Mouse (Mus musculus) frontal cortex, postnatal 14 days (tissue): ENCODE results near the gene Wasf1.

Source experiments
- DNase-seq, 2 experiments: peaks; one replicate each; pipeline ENCODE4 v3.0.0; 2022; ENCODE audit warnings: low spot score in 2 of 2

Gene Wasf1

GRCm38 (mm10) chr10:40882831-40883643 lies at the start of gene Wasf1, which contains the start of gene Cdc40:
TSS of gene Wasf1 (plus strand) at chr10:40883475.
TSS of gene Cdc40 (minus strand) at chr10:40883311.
- peak; percentile 97 to 98 for DNase-seq

GRCm38 (mm10) chr10:40840086-40840485 lies 43.2 kb upstream of the Wasf1 start:
- no peak for DNase-seq

- no peak for DNase-seq
Observed at GRCm38 (mm10) chr10:40843841-40844240, 39.4 kb upstream of the Wasf1 start.

DNA sequence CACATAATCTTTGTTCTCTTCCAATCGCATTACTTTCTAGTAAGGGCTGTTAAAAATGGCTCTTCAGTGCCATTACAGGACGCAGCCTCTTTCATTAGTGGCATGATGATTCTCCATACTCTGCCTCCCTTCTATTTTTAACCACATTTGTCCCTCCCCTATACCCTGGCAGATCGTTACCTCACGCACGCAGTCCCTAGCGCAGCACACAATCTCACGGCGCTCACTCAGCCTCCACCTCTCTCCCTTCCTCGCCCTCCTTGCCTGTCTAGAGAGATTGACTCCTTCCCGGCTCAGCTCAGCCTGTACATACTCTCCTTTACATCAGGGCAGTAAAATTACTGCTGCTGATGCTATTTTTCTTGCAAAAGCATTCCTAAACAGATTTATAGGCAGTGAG lies 38.7 kb upstream of the Wasf1 start:
- no peak for DNase-seq

DNA sequence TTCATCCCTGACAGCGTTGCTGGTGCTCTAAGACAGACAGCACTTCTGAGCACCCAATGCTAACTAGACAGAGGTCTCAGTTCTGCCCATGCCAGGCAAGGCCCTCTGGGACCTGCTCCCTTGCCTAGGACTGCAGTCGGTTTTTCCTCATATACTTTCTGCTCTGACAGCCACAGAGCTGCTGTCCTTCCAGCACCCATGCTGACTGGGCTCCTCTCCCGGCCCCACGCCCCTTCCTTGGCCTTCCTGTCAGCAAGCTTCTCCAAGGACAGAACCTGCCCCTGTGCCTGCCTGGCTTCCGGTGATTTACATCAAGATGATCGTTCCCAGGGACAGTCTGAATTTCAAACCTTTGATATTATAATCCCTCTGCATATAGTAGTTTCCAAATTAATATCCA lies 37.6 kb upstream of the Wasf1 start:
- DNase-seq, result no peak

DNA sequence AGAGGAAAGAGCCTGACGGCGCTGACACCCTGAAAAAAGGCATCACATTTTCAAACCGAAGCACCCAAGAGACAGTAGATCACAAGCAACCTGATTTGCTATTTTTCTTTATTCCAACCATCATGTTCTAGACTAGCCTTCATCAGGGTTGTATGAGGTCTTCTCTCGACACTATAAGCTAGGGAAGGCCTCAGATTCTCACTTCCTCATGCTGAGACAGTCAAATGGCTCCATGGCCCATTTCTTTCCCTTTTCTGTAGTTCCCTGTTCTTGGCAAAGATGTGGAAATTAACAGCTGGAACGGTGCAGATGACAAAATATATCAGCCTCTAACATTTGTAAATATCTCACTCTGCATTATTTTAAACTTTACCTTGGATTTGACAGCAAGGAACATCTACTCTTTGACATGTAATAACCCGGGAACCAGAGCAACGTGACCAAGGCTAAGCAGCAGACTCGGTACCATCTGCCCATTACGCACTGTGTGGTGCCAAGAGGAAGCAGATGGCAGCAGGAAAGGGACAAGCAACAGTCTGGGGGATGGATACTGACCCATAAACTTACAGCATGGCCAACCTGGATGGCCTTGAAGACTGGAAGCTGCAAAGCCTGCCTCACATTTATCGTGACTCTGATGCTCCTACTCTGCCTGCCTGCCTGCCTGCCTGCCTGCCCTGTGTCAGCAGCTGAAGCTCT lies 36.0 kb upstream of the Wasf1 start:
- DNase-seq, result no peak

GRCm38 (mm10) chr10:40850644-40851043 lies 32.6 kb upstream of the Wasf1 start:
- DNase-seq, result no peak

GRCm38 (mm10) chr10:40851138-40851537 lies 32.1 kb upstream of the Wasf1 start:
- no peak for DNase-seq

DNA sequence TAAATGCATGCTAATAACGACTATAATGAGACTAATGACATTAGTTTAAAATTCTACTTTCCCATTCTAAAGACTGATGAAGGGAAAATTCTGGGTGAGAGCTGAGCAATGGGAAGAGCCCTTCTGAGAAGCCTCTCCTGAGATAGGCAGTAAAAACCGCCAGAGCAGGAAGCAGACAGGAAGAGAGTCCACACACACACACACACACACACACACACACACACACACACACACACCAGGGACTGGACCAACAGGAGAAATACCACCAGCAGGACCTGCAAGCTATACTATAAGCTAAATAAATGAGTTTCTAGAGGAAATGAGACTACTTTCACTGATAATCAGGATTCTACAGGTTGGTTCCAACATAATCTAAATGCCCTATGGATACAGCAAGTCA lies 27.7 kb upstream of the Wasf1 start:
- DNase-seq, result no peak

GRCm38 (mm10) chr10:40856703-40857102 lies 26.6 kb upstream of the Wasf1 start:
- no peak for DNase-seq

- DNase-seq, result no peak
Observed at GRCm38 (mm10) chr10:40857599-40857998, 25.7 kb upstream of the Wasf1 start.

DNA sequence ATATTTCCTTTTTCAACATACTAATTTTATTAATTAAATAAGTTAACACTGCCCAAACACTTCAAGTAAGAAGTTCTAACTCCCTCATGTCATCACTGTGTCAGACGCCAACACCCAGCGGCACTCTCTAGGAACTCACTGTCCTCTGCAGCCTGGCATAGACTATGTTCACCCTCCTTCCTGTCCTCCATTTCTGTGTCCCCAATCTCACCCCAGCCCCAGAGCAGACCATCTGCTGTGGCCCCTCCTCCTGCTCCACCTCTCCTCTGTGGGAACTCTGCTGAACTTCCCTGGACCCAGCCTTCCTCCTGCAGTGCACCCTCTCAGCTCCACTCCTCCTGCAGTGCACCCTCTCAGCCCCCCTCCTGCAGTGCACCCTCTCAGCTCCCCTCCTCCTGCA lies 15.2 kb upstream of the Wasf1 start:
- DNase-seq, result no peak

- no peak for DNase-seq
Observed at GRCm38 (mm10) chr10:40871301-40871700, 12.0 kb upstream of the Wasf1 start.

- no peak for DNase-seq
Observed at GRCm38 (mm10) chr10:40872052-40872451, 11.2 kb upstream of the Wasf1 start.

DNA sequence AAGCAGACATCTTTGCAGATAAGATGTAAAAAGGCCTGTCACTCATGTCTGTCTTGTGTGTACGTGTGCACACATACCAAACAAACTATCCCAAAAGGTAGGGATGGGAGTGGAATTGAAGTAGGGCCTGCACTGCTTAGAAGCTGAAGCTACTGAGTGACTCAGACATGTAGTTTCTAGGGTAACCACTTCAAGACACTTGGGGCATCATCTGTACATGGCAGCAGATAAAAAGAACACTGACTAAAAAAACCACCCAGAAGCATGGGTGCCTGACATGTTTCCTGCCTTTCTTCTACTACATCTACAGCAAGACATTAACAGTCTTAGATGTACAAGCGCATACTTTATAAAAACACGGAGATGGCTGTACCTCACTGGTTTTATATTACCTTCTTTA lies 5.0 kb upstream of the Wasf1 start:
- DNase-seq, result no peak

GRCm38 (mm10) chr10:40879969-40880368 lies 3.3 kb upstream of the Wasf1 start:
- DNase-seq, result no peak

GRCm38 (mm10) chr10:40881236-40881635 lies 2.0 kb upstream of the Wasf1 start:
- DNase-seq, result no peak

DNA sequence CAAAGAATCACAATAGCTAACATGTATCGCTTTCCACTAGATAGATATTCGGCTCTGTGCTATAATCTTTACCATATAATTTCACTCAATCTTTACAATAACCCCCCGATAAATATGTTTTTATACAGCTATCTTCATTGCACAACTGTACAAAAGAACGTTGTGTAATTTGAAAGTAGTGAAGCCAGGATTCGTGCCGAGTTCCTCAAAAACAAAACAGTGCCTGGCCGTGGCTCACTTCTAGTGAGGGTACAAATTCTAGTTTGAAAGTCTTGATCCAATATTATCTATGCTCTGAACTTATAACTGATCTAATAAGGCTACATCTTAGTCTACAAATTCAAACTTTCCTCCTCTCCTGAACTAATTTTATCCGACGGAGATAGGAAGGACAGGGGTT lies 942 bp upstream of the Wasf1 start:
- DNase-seq, result no peak

- DNase-seq, result no peak
Observed at GRCm38 (mm10) chr10:40883644-40884278, 486 bp downstream of the Wasf1 start.

- DNase-seq, result peak; percentile 29 to 36
Observed at GRCm38 (mm10) chr10:40884279-40884806, 1.1 kb downstream of the Wasf1 start.

DNA sequence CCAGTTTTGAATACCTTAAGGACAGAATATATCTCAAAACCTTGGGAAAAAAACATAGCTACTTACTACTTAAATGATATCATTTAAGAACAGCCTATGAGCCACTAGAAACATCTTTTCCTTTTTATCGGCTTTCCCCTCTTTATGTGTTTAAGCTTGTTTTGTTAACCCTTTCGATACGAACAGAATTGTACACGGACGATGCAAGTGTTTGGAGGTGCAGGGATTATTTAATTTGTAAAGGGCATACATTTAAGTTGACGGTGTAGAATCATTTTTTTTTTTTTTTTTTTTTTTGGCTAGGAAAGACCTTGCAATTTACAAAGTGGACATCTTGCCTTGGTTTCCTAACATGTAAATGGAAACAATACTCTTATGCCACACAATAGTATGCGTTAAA lies 2.2 kb downstream of the Wasf1 start:
- no peak for DNase-seq

DNA sequence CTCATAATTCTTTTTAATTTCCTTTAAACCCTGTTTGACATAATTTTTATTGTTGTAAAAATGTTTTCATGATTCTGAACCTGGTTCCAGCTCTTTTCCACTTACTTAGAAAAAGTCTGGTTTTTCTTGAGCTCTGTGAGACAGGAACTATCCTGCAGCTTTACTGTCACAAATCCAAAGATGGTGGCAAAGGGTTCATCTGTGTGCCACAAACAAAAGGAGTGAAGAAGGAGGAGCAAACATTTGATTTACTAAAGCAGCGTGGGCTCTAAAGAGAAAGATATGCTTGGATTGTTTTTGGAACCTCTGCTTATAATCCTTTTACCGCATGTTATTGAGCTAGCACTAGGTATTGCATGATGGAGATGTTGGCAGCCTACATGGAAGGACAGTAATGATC lies 4.0 kb downstream of the Wasf1 start:
- no peak for DNase-seq
